Mouse (Mus musculus) midbrain, postnatal 0 days (tissue): ENCODE measurements at regions not wholly inside any gene's neighbourhood (a gene's known extent, or its start where the extent isn't known, plus 50 kb on each side); places are given as distances from the start of the nearest gene placed in this dataset.

Experiments
- ATAC-seq: fragments of 200-750 bp; cut with Nextera tagmentation; 2 replicates; pipeline ENCODE4 v1.8.0; 2017; ENCODE audit warnings: moderate number of reproducible peaks, mild to moderate bottlenecking, moderate TSS enrichment, moderate library complexity; ENCODE audit not compliant: low FRiP score
- DNase-seq: peaks from one replicate; pipeline ENCODE4 v3.0.0-alpha.2; 2015; ENCODE audit warnings: low spot score
- H3K27ac ChIP-seq: fragments of 300-500 bp; sonication (generic); 2 replicates; pipeline ENCODE4 v1.5.1; 2014; ENCODE audit warnings: low read depth, mild to moderate bottlenecking, low read length, mixed read lengths
- H3K27me3 ChIP-seq: fragments of 300-500 bp; sonication (generic); 2 replicates; pipeline ENCODE4 v1.6.1; 2014; ENCODE audit warnings: low read length, control low read depth, mixed read lengths; ENCODE audit not compliant: insufficient read depth
- H3K36me3 ChIP-seq: fragments of 300-500 bp; sonication (generic); 2 replicates; pipeline ENCODE4 v1.6.1; 2014; ENCODE audit warnings: low read length, control low read depth, mixed read lengths; ENCODE audit not compliant: insufficient read depth
- H3K4me1 ChIP-seq: fragments of 300-500 bp; sonication (generic); 2 replicates; pipeline ENCODE4 v1.6.1; 2014; ENCODE audit warnings: mild to moderate bottlenecking, control low read depth, antibody characterized with exemption, low read length, mixed read lengths; ENCODE audit not compliant: insufficient read depth
- H3K4me2 ChIP-seq: fragments of 300-500 bp; sonication (generic); 2 replicates; pipeline ENCODE4 v1.6.1; 2014; ENCODE audit warnings: low read depth, mild to moderate bottlenecking, low read length, mixed read lengths; ENCODE audit not compliant: poor library complexity, severe bottlenecking
- H3K4me3 ChIP-seq: fragments of 300-500 bp; sonication (generic); 2 replicates; pipeline ENCODE4 v1.5.1; 2014; ENCODE audit warnings: low read depth, mild to moderate bottlenecking, low read length, moderate library complexity
- H3K9ac ChIP-seq: fragments of 300-500 bp; sonication (generic); replicated peaks from 2 replicates; pipeline ENCODE4 v1.6.1; 2014; ENCODE audit warnings: mild to moderate bottlenecking, low read length, moderate library complexity, mixed read lengths; ENCODE audit not compliant: poor library complexity, severe bottlenecking
- H3K9me3 ChIP-seq: fragments of 300-500 bp; sonication (generic); 2 replicates; pipeline ENCODE4 v1.6.1; 2016; ENCODE audit warnings: low read length, control low read depth
- CTCF ChIP-seq: IDR thresholded peaks from 2 replicates; pipeline ENCODE4 v1.5.1; 2016; ENCODE audit warnings: antibody characterized with exemption, mild to moderate bottlenecking
- WGBS: fragments of 180-500 bp; shearing (Covaris S2); extraction: QIAGEN DNeasy Blood & Tissue Kit; methylation state at CpG from one replicate; pipeline ENCODE4 v1.1.7; 2014; 5-methylcytosine and 5-hydroxymethylcytosine counted together

DNA sequence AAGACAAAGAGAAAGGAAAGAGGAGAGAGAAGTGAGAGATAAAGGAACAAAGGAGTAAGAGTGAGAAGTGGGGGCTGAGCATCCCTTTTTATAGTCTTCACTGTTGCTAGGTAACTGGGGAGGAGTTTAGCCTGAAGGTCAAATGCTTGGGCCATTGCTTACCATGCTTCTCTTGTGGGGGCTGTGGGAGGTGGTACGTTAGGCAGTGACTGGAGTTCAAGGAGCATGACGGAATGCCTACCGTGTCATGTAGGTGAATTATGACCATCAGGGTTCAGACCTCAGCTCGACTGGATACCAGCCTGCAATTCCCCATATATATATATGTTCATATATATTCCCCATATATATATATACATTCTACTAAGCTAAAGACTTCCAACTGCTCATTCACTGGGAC is 571.8 kb downstream of the Trib2 start:
- no peak for TF ChIP-seq CTCF
- Histone ChIP-seq H3K4me3 (no peak overlapping the region), H3K27ac (no peak overlapping the region), H3K9ac (no peak overlapping the region), H3K9me3 (no peaks in the 10 kb centered on the region), H3K27me3 (no peaks in the 10 kb centered on the region), H3K36me3 (no peaks in the 10 kb centered on the region), H3K4me2 (no peak overlapping the region), H3K4me1 (no peaks in the 10 kb centered on the region)
- WGBS, result 79% methylated on average over 4 of the region's 4 CpGs
- ATAC-seq, result no peak
- no peak for DNase-seq

DNA sequence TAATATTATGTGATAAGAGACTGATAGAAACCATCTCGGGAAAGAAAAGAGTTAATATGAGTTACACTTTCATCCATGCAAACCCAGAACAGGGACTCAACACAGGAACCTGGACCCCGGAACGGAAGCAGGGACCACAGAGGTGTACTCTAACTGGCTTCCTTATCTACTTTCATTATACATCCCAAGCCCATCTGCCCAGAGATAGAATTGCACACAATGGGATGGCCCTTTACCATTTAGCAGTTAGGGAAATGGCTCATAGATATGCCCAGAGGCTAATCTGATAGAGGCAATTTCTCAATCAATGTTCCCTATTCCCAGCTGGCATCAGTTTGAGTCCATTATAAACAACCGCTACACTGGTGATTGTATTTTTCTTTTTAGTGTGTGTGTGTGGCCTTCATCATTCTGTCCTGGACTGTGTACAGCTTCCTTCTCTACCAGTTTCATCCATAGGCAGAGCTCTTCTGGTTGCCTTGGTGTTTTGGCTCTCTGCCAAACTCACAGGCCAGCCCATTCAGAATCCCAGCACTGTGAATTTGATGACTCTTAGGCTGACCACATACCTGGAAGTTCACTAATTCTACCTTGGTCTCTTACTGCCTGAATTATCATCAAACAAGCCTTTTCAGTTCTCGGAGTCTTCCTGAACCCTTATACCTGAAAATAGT is 594.1 kb downstream of the Trib2 start:
- H3K4me3 ChIP-seq, result no peak overlapping the region
- H3K36me3 ChIP-seq, result no peaks in the 10 kb centered on the region
- no peak overlapping the region for H3K4me2 ChIP-seq
- TF ChIP-seq CTCF, result no peak
- H3K27ac ChIP-seq, result no peak overlapping the region
- H3K4me1 ChIP-seq, result no peaks in the 10 kb centered on the region
- H3K27me3 ChIP-seq, result no peaks in the 10 kb centered on the region
- DNase-seq (peak; percentile 37), ATAC-seq (no peak; the same call in 1 of the 2 replicates)
- 81% methylated on average over 5 of the region's 5 CpGs for WGBS
- no peak overlapping the region for H3K9ac ChIP-seq
- no peaks in the 10 kb centered on the region for H3K9me3 ChIP-seq

DNA sequence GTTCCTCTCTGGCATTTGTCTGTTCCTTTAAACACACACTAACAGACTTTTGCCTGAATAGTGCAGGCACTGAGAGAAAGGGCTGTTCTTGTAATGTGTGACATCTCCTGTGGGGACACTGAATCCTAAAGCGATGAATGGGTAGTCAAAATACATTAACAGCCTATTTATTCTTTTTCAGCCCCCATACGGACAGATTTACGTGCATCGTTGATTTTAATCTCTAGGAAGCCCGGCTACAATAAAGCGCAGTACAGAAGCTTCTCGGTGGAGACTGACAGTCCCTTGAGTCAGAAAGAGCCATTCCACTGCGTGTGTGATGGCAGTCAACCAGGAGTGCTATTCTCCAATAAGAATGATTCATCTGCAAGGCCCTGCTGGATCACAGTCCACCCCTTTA is 598.2 kb downstream of the Trib2 start:
- Histone ChIP-seq H3K27ac (no peak overlapping the region), H3K27me3 (no peaks in the 10 kb centered on the region), H3K9ac (0 out of 2 replicates have a peak overlapping the region, but pooled peaks have one; percentile 15), H3K4me2 (peak overlapping the region; percentile 15; the same call in 1 of the 2 replicates), H3K36me3 (no peaks in the 10 kb centered on the region), H3K9me3 (no peaks in the 10 kb centered on the region), H3K4me3 (peak overlapping the region; percentile 8; the same call in 1 of the 2 replicates), H3K4me1 (no peaks in the 10 kb centered on the region)
- 0 out of 2 replicates have a peak, but pooled peaks have one; percentile 9 for TF ChIP-seq CTCF
- peak; percentile 70 for DNase-seq
- ATAC-seq, result peak; percentile 47; the same call in 1 of the 2 replicates
- WGBS, result 15% methylated on average over 8 of the region's 8 CpGs

DNA sequence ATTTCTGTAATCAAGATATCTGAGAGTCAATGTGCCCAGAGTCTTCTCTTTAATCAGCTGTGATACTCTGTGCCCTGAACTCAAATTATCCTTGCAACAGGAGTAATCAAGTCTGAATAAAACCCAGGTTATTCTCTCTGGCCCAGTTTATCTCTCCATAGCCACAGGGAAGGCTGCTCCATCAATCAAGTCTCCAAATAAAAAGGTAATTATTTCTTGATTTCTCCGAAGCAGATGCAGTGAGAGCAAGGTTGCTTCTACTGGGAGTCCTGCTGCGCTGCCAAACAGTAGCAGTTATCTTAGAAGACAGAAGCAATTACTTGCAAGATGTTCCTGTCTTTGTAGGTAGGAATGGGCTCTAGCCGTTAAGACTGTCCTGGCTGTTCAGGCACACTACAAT is 600.5 kb downstream of the Trib2 start:
- H3K27me3 ChIP-seq, result no peaks in the 10 kb centered on the region
- WGBS, result 47% methylated on average over 3 of the region's 3 CpGs

DNA sequence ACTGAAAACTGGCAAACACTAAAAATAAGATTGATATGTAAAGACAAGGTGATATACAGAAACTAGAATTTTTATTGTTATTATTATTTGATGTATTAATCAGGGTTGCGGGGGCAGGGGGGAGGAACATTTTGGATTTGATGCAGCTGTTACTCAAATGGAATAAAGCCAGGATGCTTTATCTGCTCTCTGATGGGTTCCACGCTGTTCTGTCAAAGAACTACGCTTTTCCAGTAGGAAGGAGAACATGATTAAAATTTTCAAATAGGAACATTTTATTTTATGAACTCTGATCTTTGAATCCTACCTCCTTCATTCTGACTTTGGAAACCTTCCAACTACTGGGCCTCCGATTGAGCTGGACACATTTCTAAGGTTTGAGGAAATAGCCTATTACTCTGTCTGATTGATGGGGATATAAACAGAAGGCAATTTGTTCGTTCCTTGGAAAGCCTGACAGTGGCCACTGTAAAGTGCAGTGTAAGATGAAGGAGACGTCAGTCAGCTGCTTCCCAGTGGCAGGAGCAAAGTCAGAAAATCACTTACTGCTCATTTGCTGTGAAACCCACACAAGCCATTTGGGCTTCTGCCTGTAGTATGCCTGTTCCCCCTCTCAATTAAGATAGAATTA is 642.2 kb downstream of the Trib2 start:
- no peaks in the 10 kb centered on the region for H3K9me3 ChIP-seq
- WGBS, result 59% methylated on average over 6 of the region's 6 CpGs
- H3K4me3 ChIP-seq, result no peak overlapping the region
- ATAC-seq (no peak), DNase-seq (peak; percentile 22)
- H3K4me2 ChIP-seq, result no peak overlapping the region
- H3K4me1 ChIP-seq, result no peaks in the 10 kb centered on the region
- no peak for TF ChIP-seq CTCF
- no peaks in the 10 kb centered on the region for H3K27me3 ChIP-seq
- no peak overlapping the region for H3K27ac ChIP-seq
- H3K9ac ChIP-seq, result no peak overlapping the region
- no peaks in the 10 kb centered on the region for H3K36me3 ChIP-seq

More for the DNA sequence above, 600.5 kb downstream of the Trib2 start:
- Histone ChIP-seq H3K9ac (no peak overlapping the region), H3K4me1 (no peaks in the 10 kb centered on the region), H3K27ac (no peak overlapping the region), H3K9me3 (no peaks in the 10 kb centered on the region), H3K4me2 (no peak overlapping the region), H3K4me3 (no peak overlapping the region), H3K36me3 (no peaks in the 10 kb centered on the region)
- TF ChIP-seq CTCF, result no peak
- no peak for ATAC-seq
- peak; percentile 59 for DNase-seq

DNA sequence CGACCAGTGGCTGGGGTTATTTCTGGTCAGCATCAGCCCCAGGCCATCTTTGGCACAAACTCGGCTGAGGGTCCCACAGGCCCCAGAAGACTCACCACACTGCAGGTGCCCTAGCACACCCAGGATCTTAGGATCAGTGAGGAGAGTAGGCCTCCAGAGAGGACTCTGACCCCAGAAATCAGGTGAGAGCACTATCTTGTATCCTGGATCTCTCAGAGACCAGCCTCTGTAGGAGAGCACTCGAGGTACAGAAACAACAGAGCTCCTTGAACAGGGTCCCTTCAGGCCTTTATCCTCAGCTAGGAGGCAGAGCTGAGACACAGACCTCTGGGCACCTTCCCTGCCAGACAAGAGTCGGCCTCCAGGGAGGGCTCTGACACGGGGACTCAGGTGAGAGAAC is 654.1 kb downstream of the Trib2 start:
- ATAC-seq, result no peak; the same call in 1 of the 2 replicates
- WGBS, result 83% methylated on average over 5 of the region's 5 CpGs

More for the DNA sequence above, 654.1 kb downstream of the Trib2 start:
- DNase-seq, result no peak
- TF ChIP-seq CTCF, result no peak
- Histone ChIP-seq H3K9ac (no peak overlapping the region), H3K4me3 (no peak overlapping the region), H3K9me3 (no peaks in the 10 kb centered on the region), H3K27me3 (no peaks in the 10 kb centered on the region), H3K4me1 (no peaks in the 10 kb centered on the region), H3K36me3 (no peaks in the 10 kb centered on the region), H3K4me2 (no peak overlapping the region), H3K27ac (no peak overlapping the region)
